Mouse (Mus musculus) neural tube, embryonic 10.5 days (tissue): ENCODE results near the gene Spred2.
"Not testable (repeated sequence)": the region's sequence is repeated elsewhere in the genome, so short reads cannot be mapped to it uniquely, and the experiment has no call there.

Source experiments
- DNase-seq: peaks from one replicate; pipeline ENCODE4 v3.0.0-alpha.2; 2017; ENCODE audit warnings: low spot score; ENCODE audit errors: extremely low spot score

Spred2 gene

GRCm38 (mm10) chr11:20052814-20053536 is 128.8 kb downstream of the Spred2 start:
- DNase-seq: no peak

- no peak for DNase-seq
These were observed 129.8 kb downstream of the Spred2 start for GRCm38 (mm10) chr11:20053951-20054350.

GRCm38 (mm10) chr11:20054617-20055016 is 130.4 kb downstream of the Spred2 start:
- DNase-seq: no peak

GRCm38 (mm10) chr11:20056168-20056567 is 132.0 kb downstream of the Spred2 start:
- DNase-seq: no peak

- DNase-seq: no peak
These were observed 133.3 kb downstream of the Spred2 start for GRCm38 (mm10) chr11:20057429-20057828.

GRCm38 (mm10) chr11:20059736-20060135 is 135.6 kb downstream of the Spred2 start:
- DNase-seq: no peak

- DNase-seq: not testable (repeated sequence)
These were observed 138.6 kb downstream of the Spred2 start for GRCm38 (mm10) chr11:20062801-20063200.

- DNase-seq: not testable (repeated sequence)
These were observed 139.9 kb downstream of the Spred2 start for GRCm38 (mm10) chr11:20064086-20064485.

- no peak for DNase-seq
These were observed 140.8 kb downstream of the Spred2 start for GRCm38 (mm10) chr11:20064926-20065325.

GRCm38 (mm10) chr11:20066106-20066505 is 141.9 kb downstream of the Spred2 start:
- DNase-seq: no peak

- no peak for DNase-seq
These were observed 143.3 kb downstream of the Spred2 start for GRCm38 (mm10) chr11:20067521-20067920.

GRCm38 (mm10) chr11:20068346-20069004 is 144.3 kb downstream of the Spred2 start:
- DNase-seq: no peak

GRCm38 (mm10) chr11:20072174-20072573 is 148.0 kb downstream of the Spred2 start:
- DNase-seq: no peak

GRCm38 (mm10) chr11:20072826-20073225 is 148.7 kb downstream of the Spred2 start:
- no peak for DNase-seq
